Mouse (Mus musculus) ES-CJ7 (cell line): ENCODE measurements around the gene Lrfn5.

ENCODE experiments used
- DNase-seq: peaks from one replicate; pipeline ENCODE4 v3.0.0; 2011; ENCODE audit warnings: low read depth, low spot score

Gene Lrfn5

DNA sequence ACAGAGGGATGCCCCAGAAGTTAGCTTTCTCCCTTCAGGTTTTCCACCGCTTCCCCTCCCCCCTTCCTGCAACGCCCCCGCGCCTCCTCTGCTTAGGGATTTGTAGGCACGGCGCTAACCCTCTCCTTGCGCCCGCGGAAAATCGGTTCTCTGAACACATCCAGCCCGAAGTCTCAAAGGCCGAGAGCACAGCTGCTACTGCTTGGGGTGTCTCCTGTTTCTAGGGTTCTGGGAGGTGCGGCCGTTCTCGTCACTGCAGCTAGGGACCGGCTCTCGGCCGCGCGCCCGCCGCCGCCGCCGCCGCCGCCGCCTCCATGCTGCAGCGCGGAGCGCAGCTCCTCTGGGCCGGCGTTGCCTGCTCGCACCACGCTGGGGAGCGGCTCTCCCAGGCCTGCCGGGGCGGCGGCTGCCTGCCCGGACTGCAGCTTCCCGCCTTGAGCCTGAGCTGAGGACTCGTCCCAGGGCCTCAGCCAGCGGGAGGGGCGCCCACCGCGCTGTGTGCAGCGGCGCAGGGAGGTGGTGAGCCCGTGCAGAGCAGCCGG is at the start of gene Lrfn5:
Gene Lrfn5, plus strand, starts transcription at position 322 of the 542 bp plus-strand sequence.
- peak; percentile 46 for DNase-seq

GRCm38 (mm10) chr12:61521501-61522147 is 1.3 kb upstream of the Lrfn5 start:
- DNase-seq, result peak; percentile 22

DNA sequence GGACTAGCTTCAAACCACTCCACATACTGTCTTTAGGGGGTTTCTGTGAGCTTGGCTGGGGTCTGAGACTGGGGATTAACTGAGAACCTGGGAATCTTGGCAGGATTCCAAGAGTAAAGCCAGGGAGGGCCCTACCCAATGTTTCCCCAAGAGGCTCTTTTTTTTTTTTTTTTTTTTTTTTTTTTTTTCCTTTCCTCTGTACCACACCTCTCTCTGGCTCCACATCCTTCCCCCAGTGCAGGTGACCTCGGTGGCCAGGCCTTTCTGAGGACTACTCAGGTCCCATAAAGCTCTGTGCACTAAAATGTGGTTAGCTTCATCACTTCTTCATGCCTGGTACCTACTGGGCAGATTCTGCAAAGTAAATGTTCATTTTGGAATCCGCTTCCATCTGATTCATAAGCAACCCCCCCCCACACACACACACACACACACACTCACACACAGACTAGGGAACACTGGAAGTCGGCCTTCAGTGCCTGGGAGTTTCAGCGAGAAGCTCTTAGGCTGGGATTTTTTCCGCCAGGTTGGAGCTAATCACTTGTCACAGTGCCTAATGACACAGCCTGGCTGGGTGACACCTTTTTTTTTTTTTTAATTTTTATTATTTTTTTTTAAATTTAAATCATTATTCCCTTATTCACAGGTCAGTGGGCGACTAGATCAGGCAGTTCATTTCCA is 662 bp upstream of the Lrfn5 start:
- DNase-seq, result peak; percentile 50

GRCm38 (mm10) chr12:61523631-61524182 is 757 bp downstream of the Lrfn5 start:
- DNase-seq, result peak; percentile 3

DNA sequence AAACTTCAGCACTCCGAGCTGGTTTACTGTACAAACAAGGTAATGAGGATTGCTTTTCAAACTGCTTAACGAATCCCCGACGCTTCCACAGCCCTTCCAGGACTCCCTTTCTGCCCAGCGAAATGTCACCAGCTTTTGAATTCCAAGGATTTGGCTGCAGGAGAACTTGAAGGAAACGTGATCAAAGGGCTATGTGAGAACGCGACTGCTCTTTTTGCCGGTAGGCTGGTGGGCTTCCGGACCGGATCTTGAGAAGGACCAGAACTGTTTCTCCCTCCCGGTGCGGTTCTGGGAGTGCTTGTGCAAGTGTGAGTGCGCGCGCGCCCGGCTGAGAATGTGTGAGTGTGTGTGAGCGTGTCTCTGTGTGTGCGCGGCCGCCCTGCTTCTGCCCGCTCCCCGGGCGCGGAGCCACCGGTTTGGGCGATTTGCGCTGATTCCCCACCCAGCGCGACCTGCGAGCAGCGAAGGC is 1.3 kb downstream of the Lrfn5 start:
- peak; percentile 14 for DNase-seq

GRCm38 (mm10) chr12:61526199-61526598 is 3.2 kb downstream of the Lrfn5 start:
- peak; percentile 51 for DNase-seq

DNA sequence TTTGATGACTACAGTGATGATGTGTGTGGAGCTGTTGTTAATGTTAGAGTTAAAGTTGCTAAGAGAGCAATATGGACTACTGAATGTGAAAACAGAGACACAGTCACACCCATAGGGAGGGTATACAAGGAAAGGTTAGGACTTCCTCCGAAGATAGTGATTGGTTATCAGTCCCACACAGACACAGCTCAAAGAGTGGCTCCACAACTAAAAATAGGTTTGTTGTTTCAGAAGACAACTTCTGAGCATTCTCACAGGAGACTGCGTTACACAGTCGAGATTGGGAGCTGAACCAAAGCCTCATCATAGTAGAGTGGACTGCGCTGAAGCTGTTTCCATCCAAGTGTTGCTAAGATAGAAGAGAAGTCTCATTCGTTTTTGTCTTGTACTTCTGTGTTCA is 57.0 kb downstream of the Lrfn5 start:
- no peak for DNase-seq

DNA sequence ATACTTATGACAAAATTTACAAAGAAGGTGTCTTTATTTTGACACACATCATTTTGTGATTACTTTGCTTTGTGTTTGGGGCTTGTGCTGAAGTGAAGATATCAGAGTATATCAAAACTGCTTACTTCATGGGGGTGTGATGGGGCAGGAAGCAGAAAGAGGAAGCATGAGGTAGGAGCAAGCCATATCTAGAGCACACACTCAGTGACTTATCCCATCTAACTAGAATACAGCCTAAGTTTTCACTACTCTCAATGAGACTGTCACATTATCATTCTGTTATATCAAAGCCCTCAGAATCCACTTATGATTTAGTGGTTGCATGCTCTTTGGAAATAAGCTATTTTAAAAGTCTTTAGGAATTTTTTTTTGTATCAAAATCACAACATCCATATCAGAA is 77.4 kb downstream of the Lrfn5 start:
- no peak for DNase-seq

GRCm38 (mm10) chr12:61607871-61608270 is 84.9 kb downstream of the Lrfn5 start:
- no peak for DNase-seq

DNA sequence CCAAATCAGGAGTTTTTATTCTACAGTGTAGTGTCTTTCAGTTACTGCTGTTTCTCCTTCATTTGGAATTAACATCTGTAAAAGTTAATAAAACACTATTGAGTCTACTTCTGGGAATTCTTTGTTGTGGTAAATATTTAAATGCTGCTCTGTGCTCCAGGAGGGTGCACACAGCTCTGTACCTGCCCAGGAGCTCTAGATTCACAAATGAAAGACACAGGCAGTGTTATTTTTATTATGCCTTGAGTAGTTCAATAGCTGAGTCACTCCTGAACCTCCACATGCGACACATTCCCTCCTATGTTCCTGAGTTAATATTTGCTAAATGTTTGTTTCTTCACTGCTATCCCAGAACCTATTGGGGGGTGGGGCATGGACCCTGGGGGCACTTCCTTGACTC is 87.1 kb downstream of the Lrfn5 start:
- peak; percentile 61 for DNase-seq

GRCm38 (mm10) chr12:61624532-61624931 is 101.6 kb downstream of the Lrfn5 start:
- DNase-seq, result no peak

GRCm38 (mm10) chr12:61654380-61654779 is 131.4 kb downstream of the Lrfn5 start:
- DNase-seq, result no peak

DNA sequence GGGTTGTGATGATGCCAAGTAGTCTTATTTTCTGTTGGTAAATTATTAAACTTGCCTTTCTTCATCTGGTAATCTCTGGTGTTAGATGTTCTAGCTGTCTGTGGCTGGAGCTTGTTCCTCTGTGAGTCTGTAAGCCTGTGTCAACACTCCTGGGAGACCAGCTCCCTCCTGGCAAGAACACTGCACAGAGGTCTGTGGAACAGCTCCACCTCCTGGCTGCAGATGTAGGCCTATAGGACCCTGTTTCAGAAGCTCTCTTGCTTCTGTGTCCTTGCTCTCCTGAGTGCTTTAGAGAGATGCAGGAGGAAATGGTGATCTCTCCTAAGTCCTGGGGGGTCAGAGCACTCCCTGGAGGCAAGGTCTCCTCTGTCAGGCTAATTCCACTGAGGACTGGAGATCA is 200.2 kb downstream of the Lrfn5 start:
- DNase-seq, result peak; percentile 55

DNA sequence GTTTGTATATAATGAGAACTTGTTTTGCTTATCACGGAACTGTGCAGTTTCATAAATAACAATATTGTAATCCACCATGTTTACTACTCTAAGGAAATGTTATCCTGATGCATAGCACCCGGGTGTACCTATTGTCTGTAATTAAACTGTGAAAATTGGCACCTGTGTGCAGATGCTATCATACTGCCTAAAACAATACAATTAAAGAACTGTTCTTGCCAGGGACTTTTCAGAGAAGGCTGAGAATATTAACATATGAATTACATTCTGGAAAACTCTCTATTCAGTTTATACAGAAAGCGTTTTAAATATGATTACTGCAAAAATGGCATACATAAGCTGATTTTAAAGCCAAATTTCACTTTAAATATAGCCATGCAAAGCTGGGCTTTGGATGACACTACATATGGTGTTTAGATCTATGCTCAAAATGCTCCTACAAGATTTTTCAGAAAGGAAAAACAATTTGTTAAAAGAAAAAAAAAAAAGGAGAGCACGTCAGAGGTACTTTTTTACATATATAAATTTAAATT is 284.2 kb downstream of the Lrfn5 start:
- DNase-seq, result no peak

GRCm38 (mm10) chr12:61823601-61824000 is 300.7 kb downstream of the Lrfn5 start:
- no peak for DNase-seq

- DNase-seq, result peak; percentile 35
These were observed 303.4 kb downstream of the Lrfn5 start for GRCm38 (mm10) chr12:61826311-61826710.

DNA sequence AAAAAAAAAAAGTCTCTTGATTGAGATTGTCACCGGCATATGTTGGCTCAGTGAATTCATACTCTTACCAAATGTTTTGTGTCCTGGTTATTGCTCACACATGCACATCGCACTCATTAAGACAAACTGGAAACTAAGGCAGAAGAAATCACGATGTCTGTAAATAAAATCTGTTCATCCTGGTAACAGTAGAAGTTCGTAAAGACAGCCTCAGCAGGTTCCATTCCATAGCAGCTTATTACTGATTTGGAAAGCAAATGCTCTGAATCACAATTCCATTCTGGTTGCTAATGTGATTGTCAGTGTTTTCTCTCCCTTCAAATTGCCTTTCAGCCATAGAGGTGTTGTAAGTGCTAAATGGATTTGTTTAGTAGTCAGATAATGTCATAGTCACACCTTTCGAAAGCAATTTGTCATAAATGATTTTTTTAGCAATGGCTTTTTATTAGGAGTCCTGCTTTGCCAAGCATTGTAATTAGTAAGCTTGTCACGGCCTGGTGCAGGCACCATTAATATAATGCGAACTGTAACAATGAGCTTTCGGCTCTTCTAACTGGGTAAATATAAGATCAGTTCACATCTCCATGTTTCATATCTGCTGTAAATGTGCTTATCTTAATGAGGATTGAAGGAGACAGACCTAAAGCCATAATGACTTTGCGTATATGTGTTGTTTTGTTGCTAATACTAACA is 319.8 kb downstream of the Lrfn5 start:
- DNase-seq, result no peak

DNA sequence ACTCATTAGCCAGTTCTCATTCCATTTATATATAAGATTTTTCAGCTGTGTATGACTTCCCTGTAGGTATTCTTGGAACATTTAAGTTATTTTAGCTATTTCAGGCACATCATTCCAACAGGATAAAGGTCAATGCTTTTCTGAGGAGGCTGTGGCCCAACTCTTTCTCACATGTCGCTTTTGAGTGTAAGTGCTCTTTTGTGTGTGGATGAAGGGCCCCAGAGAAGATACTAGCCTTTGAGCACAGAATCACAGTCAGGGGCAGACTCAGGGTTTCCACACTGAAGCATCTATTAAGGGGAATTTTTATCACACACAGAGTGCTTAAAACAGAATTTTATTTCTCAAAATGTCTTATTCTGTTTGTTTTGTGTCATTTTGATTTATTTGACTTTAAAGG is 331.2 kb downstream of the Lrfn5 start:
- no peak for DNase-seq
